Mouse (Mus musculus) heart, embryonic 14.5 days (tissue): ENCODE data around the gene Proser2. TPM values are rescaled to one million over a fixed set of nuclear protein-coding genes. Genes with fewer than 3 reads are reported as not detected.

Experiments
- ATAC-seq: fragments of 200-750 bp; cut with Nextera tagmentation; 2 replicates; pipeline ENCODE4 v1.8.0; 2017; ENCODE audit warnings: low read depth, moderate TSS enrichment; ENCODE audit not compliant: insufficient number of reproducible peaks, insufficient read depth, low FRiP score
- H3K27ac ChIP-seq, 2 experiments: fragments of 200-500 bp in 1 of 2; fragments of 300-500 bp in 1 of 2; sonication (generic) in 1 of 2; replicated peaks in 1 of 2; 2 replicates each; pipeline ENCODE4 v1.5.1; 2012 to 2014; ENCODE audit warnings: low read depth in 2 of 2, low read length in 2 of 2, control low read depth in 1 of 2, mild to moderate bottlenecking in 1 of 2, mixed read lengths in 1 of 2; ENCODE audit not compliant: control insufficient read depth in 1 of 2, insufficient read depth in 1 of 2
- H3K27me3 ChIP-seq: fragments of 300-500 bp; sonication (generic); 2 replicates; pipeline ENCODE4 v1.6.1; 2014; ENCODE audit warnings: mild to moderate bottlenecking, low read length, control low read depth; ENCODE audit not compliant: control insufficient read depth, insufficient read depth
- H3K36me3 ChIP-seq: fragments of 300-500 bp; sonication (generic); 2 replicates; pipeline ENCODE4 v1.6.1; 2014; ENCODE audit warnings: mild to moderate bottlenecking, control low read depth, low read length, mixed read lengths; ENCODE audit not compliant: control insufficient read depth, insufficient read depth
- H3K4me1 ChIP-seq, 2 experiments: fragments of 200-500 bp in 1 of 2; fragments of 300-500 bp in 1 of 2; sonication (generic) in 1 of 2; 2 replicates each; pipeline ENCODE4 v1.6.1; 2012 to 2014; ENCODE audit warnings: low read length in 2 of 2, control low read depth in 1 of 2, mixed read lengths in 1 of 2; ENCODE audit not compliant: control insufficient read depth in 2 of 2, insufficient read depth in 2 of 2
- H3K4me2 ChIP-seq: fragments of 300-500 bp; sonication (generic); 2 replicates; pipeline ENCODE4 v1.6.1; 2014; ENCODE audit warnings: mild to moderate bottlenecking, low read length
- H3K4me3 ChIP-seq, 2 experiments: fragments of 200-500 bp in 1 of 2; fragments of 300-500 bp in 1 of 2; sonication (generic) in 1 of 2; 2 replicates each; pipeline ENCODE4 v1.5.1; 2012 to 2014; ENCODE audit warnings: low read length in 2 of 2, mild to moderate bottlenecking in 2 of 2, control low read depth in 1 of 2, low read depth in 1 of 2, moderate library complexity in 1 of 2; ENCODE audit not compliant: control insufficient read depth in 1 of 2, insufficient read depth in 1 of 2
- H3K9ac ChIP-seq: fragments of 300-500 bp; sonication (generic); 2 replicates; pipeline ENCODE4 v1.6.1; 2014; ENCODE audit warnings: mild to moderate bottlenecking, low read length
- H3K9me3 ChIP-seq: fragments of 300-500 bp; sonication (generic); 2 replicates; pipeline ENCODE4 v1.6.1; 2016; ENCODE audit warnings: low read length, control low read depth; ENCODE audit not compliant: control insufficient read depth
- WGBS: fragments of 180-500 bp; shearing (Covaris S2); extraction: QIAGEN DNeasy Blood & Tissue Kit; methylation state at CpG from one replicate; pipeline ENCODE4 v1.1.7; 2014; 5-methylcytosine and 5-hydroxymethylcytosine counted together
- polyA plus RNA-seq: library from polyadenylated mRNA; unstranded; fragments of >200 nt; fragmentation: Nextera tagmentation; extraction: Ambion mirVana; gene quantifications from 2 replicates; pipeline ENCODE4 v1.2.1, GENCODE M21; 2014

Gene Proser2
- polyA plus RNA-seq, 1 experiment from 2014 or later, result 11.3 TPM

DNA sequence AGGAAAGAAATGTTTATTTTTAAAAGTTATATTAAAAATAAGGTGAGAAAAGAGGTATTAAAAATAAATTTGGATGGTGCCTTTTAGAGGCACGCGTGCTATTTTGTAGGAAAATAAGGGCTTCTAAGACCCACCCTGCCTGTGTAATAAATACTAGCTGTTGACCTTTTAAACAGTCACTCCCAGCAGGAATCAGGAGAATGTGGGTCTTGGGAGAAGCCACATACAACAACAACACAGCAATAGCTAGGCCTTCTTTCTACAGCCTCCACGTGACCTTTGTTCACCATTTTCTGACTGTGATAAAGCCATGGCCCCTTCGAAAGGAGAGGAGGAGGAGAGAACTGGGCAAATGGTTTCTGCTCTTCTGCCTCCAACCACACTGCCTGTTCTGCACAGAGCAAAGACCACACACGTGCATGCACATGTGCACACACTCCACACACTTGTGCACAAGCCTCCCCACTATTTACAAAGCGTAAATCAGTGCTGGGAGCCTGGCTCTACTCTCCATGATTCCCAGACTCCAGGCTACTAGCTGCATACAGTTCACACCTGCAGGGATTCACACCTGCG is 57.2 kb downstream of the Proser2 start:
- H3K27me3 ChIP-seq, result no peaks in the 10 kb centered on the region
- H3K27ac ChIP-seq, result no peak overlapping the region
- 80% methylated on average over 7 of the region's 7 CpGs for WGBS
- no peaks in the 10 kb centered on the region for H3K9me3 ChIP-seq
- no peak overlapping the region for H3K4me3 ChIP-seq
- H3K4me2 ChIP-seq, result no peak overlapping the region
- H3K9ac ChIP-seq, result no peak overlapping the region
- ATAC-seq, result no peak
- no peaks in the 10 kb centered on the region for H3K36me3 ChIP-seq
- peaks cover 19 to 21% of the 10 kb centered on the region in 2 experiments for H3K4me1 ChIP-seq

DNA sequence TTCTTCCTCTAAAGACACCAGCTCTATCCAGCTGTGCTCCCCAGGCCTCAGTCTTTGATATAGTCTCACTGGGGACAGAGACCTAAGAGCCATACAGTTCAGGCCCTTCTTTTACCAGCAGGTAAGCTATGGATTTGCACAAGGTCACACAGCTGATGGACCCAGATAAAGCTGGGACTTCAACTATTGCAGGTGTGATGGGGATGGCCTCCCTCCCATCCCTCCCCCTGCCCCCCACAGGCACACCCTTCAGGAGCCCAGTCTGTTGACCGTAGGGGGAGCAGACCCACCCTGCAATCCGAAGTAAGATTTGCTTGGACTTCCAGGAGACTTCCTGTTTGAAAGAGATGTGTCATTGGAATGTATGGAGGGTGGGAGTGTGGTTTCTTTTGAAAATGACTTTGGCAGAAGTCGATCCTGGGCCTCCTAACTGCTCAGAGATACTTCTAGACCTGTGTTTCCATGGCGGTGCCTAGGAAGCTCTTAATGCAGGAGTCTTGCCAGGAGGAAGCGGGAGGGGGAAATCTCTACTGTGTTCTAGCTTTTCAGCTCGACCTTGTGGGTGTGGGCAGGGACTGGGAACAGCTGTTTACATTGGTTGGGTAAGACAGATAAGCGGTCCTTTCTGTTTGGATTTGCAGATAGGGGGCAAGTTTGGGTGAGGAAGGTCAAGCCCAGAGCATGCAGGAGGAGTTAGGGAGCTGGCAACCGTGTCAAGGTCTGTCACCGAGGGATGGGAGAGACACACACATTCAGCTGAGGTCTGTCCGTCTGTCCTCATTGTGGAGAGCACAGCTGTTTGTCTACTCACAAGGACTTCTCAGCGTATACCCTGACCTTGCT is 58.2 kb downstream of the Proser2 start:
- peaks cover 4% of the 10 kb centered on the region; the same call in 1 of the 2 replicates for H3K9me3 ChIP-seq
- H3K27me3 ChIP-seq, result no peaks in the 10 kb centered on the region
- no peak overlapping the region for H3K9ac ChIP-seq
- no peak overlapping the region for H3K4me2 ChIP-seq
- 39% methylated on average over 11 of the region's 11 CpGs for WGBS
- no peak overlapping the region for H3K4me3 ChIP-seq
- H3K27ac ChIP-seq, result no peak overlapping the region
- ATAC-seq, result no peak
- no peaks in the 10 kb centered on the region for H3K36me3 ChIP-seq
- H3K4me1 ChIP-seq, result peaks cover 19 to 21% of the 10 kb centered on the region in 2 experiments

DNA sequence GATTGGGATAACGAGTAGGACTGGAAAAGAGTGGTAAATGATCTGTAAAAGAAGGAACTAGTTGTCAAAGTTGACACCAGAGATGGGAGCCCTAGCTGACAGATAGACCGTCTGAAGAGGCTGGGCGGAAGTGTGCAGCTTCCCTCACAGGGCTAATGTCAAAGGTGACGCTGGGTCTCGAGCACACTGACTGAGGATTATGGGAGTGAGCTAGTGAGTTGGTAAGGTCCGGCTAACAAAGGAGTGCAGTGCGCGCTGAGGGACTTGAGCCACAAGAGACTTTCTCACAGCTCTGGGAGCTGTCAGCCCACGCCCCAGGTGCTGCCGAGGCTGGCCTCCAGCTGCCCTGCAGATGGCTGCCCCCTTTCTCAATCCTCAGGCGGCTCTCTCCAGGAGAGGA is 59.1 kb downstream of the Proser2 start:
- Histone ChIP-seq H3K9me3 (peaks cover 4% of the 10 kb centered on the region; the same call in 1 of the 2 replicates), H3K27me3 (no peaks in the 10 kb centered on the region), H3K9ac (no peak overlapping the region), H3K4me3 (no peak overlapping the region), H3K36me3 (no peaks in the 10 kb centered on the region), H3K4me1 (peaks cover 19 to 21% of the 10 kb centered on the region in 2 experiments), H3K4me2 (no peak overlapping the region), H3K27ac (no peak overlapping the region)
- 41% methylated on average over 11 of the region's 11 CpGs for WGBS
- ATAC-seq, result no peak

DNA sequence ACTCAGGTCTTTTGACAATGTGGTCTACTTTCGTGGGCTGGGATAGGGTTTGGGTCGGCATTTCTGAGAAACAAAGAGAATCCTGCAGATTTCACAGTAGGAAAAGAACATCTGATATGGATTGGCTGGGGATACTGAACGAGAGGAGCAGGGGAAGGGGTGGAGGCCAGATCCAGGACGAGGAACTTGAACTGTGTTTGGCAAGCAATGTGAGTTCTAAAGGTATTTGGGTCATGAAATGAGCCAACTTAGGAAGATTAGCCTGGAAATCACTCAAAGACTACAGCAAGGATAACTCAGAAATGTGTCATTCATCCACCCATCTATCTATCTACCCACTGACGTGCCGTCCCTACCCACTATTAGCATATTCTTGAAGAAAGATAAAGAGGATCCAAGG is 62.7 kb downstream of the Proser2 start:
- Histone ChIP-seq H3K4me1 (peaks cover 8 to 11% of the 10 kb centered on the region in 2 experiments), H3K36me3 (no peaks in the 10 kb centered on the region), H3K9ac (no peak overlapping the region), H3K27ac (no peak overlapping the region), H3K9me3 (peaks cover 4% of the 10 kb centered on the region; the same call in 1 of the 2 replicates), H3K4me3 (no peak overlapping the region), H3K27me3 (no peaks in the 10 kb centered on the region), H3K4me2 (no peak overlapping the region)
- 81% methylated on average over 6 of the region's 6 CpGs for WGBS
- no peak for ATAC-seq

DNA sequence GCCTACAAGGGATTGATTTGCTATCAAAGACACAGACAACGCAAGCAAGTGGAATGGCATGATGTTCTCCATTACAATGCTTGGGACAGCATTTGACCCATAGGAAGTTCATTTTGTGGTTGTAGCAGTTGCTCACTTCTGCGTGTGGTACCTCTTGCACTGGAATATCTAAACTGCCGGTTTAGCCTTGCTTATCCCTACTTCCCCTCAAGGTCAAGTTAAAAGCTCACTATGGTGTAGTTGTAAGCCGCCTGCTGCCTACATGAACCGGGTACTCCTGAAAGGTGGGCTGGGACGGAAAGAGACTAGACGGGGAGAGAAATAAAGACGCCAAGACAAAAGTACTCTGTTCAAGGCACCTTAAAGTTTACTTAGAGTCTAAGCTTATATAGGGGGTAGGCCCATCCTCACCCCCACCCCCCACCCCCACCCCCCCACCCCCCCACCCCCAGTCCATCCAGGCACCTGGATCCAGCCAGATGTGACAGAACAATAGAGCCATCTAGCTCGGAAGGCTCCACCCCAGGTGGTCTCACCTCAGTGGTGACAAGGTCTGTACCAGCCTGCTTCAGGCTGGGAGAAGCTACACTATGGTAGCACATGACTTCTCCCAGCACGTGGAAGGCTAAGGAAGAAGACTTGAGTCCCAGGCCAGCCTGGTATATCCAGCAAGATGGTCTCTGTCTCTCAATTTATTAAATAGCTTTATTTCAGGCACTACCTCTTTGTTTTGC is 69.8 kb downstream of the Proser2 start:
- no peaks in the 10 kb centered on the region for H3K4me1 ChIP-seq
- no peaks in the 10 kb centered on the region for H3K27me3 ChIP-seq
- no peak overlapping the region for H3K4me3 ChIP-seq
- no peak overlapping the region for H3K9ac ChIP-seq
- no peaks in the 10 kb centered on the region for H3K9me3 ChIP-seq
- 65% methylated on average over 10 of the region's 10 CpGs for WGBS
- H3K4me2 ChIP-seq, result no peak overlapping the region
- ATAC-seq, result no peak
- no peak overlapping the region for H3K27ac ChIP-seq
- peaks cover 18% of the 10 kb centered on the region for H3K36me3 ChIP-seq

DNA sequence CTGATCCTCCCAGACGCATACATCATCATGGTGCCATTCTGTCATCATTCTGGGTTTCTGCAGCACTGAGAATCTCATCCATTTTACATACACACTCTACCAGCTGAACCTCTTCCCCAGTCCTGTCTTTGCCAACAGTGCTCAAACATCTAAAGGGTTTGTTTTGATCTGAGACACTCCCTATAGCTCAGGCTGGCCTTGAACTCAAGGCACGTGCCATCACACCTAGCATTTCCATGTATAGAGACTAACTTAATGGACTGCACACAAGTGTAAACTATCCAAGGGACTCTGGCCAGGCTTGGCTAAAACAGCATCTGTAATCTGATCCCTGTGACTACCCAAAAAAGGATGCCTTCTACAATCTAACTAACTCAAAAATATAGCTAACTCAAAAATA is 70.7 kb downstream of the Proser2 start:
- Histone ChIP-seq H3K4me2 (no peak overlapping the region), H3K9me3 (no peaks in the 10 kb centered on the region), H3K27ac (no peak overlapping the region), H3K36me3 (peaks cover 27% of the 10 kb centered on the region), H3K9ac (no peak overlapping the region), H3K4me3 (no peak overlapping the region), H3K4me1 (no peaks in the 10 kb centered on the region), H3K27me3 (no peaks in the 10 kb centered on the region)
- WGBS, result 82% methylated on average over 2 of the region's 2 CpGs
- ATAC-seq, result no peak

DNA sequence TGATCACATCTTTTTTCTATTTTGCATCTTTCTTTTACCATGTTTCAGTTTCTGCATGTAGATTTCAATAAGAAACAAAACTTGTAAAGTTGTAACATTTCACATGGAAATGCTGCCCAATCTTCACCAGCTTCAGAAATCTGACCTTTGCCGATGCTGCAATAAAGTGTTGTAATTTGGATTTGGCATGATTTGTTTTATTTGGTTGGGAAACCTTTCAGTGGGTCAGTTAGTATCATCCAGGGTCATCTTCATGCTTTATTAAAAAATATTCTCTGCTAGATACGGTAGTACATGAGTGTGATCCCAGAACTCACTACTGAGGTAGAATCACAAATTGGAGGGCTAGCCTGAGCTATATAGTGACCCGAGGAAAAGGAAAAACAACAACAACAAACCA is 73.5 kb downstream of the Proser2 start:
- 96% methylated on average over 3 of the region's 3 CpGs for WGBS
- H3K4me2 ChIP-seq, result no peak overlapping the region

More for the DNA sequence above, 73.5 kb downstream of the Proser2 start:
- Histone ChIP-seq H3K4me1 (no peaks in the 10 kb centered on the region), H3K27me3 (no peaks in the 10 kb centered on the region), H3K9me3 (no peaks in the 10 kb centered on the region), H3K36me3 (peaks cover 53% of the 10 kb centered on the region), H3K9ac (no peak overlapping the region), H3K4me3 (no peak overlapping the region), H3K27ac (no peak overlapping the region)
- no peak for ATAC-seq
